Mouse (Mus musculus) hematopoietic stem cell, adult 5-6 weeks (primary cell): Measurements from ENCODE around the gene Timm44. TPM values are rescaled to one million over a fixed set of nuclear protein-coding genes. Genes with fewer than 3 reads are reported as not detected.

Source experiments
- ATAC-seq, 2 experiments: fragments of 125-278 bp in 1 of 2; replicated peaks in 1 of 2; 2 replicates each; pipeline ENCODE4 v1.8.0; 2016 to 2017; ENCODE audit warnings: inconsistent platforms in 2 of 2, mild to moderate bottlenecking in 2 of 2, moderate number of reproducible peaks in 2 of 2, low read depth in 1 of 2, moderate TSS enrichment in 1 of 2; ENCODE audit not compliant: low FRiP score in 2 of 2, poor library complexity in 2 of 2, severe bottlenecking in 2 of 2, insufficient read depth in 1 of 2, low TSS enrichment in 1 of 2
- total RNA-seq: library from RNA; stranded (forward); fragments of 172-1452, 232-1000 nt; gene quantifications from 2 replicates; pipeline ENCODE4 v1.2.3, GENCODE M21; 2017

Timm44 gene
- total RNA-seq, 1 experiment from 2014 or later: 143 TPM

GRCm38 (mm10) chr8:4216296-4216695 is 59.4 kb downstream of the Timm44 start:
- no peak for ATAC-seq

- peak; percentile 76 to 81 for ATAC-seq
These were observed 61.4 kb downstream of the Timm44 start for GRCm38 (mm10) chr8:4214006-4214980.

- ATAC-seq: peak; percentile 40 to 52
These were observed 62.3 kb downstream of the Timm44 start for GRCm38 (mm10) chr8:4213210-4214005.

GRCm38 (mm10) chr8:4212809-4213209 is 62.9 kb downstream of the Timm44 start:
- 0 out of 4 replicates have a peak, but pooled peaks of 1 of the 2 experiments have one; percentile 4 for ATAC-seq

- ATAC-seq: no peak
These were observed 64.6 kb downstream of the Timm44 start for GRCm38 (mm10) chr8:4211097-4211496.

Other genes with a start within 250 kb of the Timm44 start
- 0.19 TPM in 1 of 2 replicates, not detected in the other for gene Cd209f, start 170.1 kb downstream of the Timm44 start, total RNA-seq
- 1.1 TPM in 1 of 2 replicates, not detected in the other for gene Cd209g, start 141.8 kb downstream of the Timm44 start, total RNA-seq
- 9.3 and 14.3 TPM in 2 replicates for gene Evi5l, start 109.3 kb downstream of the Timm44 start, total RNA-seq
- 0.30 and 0.63 TPM in 2 replicates for gene Prr36, start 58.5 kb downstream of the Timm44 start, total RNA-seq
- gene Lrrc8e, start 49.1 kb downstream of the Timm44 start, total RNA-seq: not detected in 2 replicates
- 35.7 and 51.6 TPM in 2 replicates for gene Map2k7, start 37.2 kb downstream of the Timm44 start, total RNA-seq
- 1.3 TPM in 1 of 2 replicates, not detected in the other for gene Gm49320, start 37.0 kb downstream of the Timm44 start, total RNA-seq
- 1.6 and 6.0 TPM in 2 replicates for gene Tgfbr3l, start 27.7 kb downstream of the Timm44 start, total RNA-seq
- gene Snapc2, start 22.8 kb downstream of the Timm44 start, total RNA-seq: 12.8 and 13.9 TPM in 2 replicates
- 4.7 and 7.3 TPM in 2 replicates for gene Ctxn1, start 16.6 kb downstream of the Timm44 start, total RNA-seq
- gene Ccl25, start 49.3 kb upstream of the Timm44 start, total RNA-seq: 9.6 and 13.9 TPM in 2 replicates
- 67.0 and 88.5 TPM in 2 replicates for gene Elavl1, start 49.5 kb upstream of the Timm44 start, total RNA-seq
- 13.3 and 18.8 TPM in 2 replicates for gene Cers4, start 217.1 kb upstream of the Timm44 start, total RNA-seq